Mouse (Mus musculus): ENCODE data around the gene Galnt16. TPM values are rescaled to one million over a fixed set of nuclear protein-coding genes. Genes with fewer than 3 reads are reported as not detected.

Gene Galnt16
- total RNA-seq (2021) = 1 to 10 TPM; 6.7 to 9.3 TPM
- polyA plus RNA-seq (2012; rRNA removed) = 4.0 and 6.3 TPM in 2 replicates
- long read RNA-seq, partial matches to known transcripts = 1 of 5 reads
- long read RNA-seq, other reads (novel, unspliced or antisense) = 2 of 5 reads

- no peak for DNase-seq
Measured at GRCm38 (mm10) chr12:80517977-80518376, at the start of gene Galnt16. Gene Galnt16 (plus strand): TSS chr12:80518277.

GRCm38 (mm10) chr12:80470206-80470605 is 47.9 kb upstream of the Galnt16 start:
- DNase-seq = no peak

- peak; percentile 9 for DNase-seq
Measured at GRCm38 (mm10) chr12:80471926-80472325, 46.2 kb upstream of the Galnt16 start.

GRCm38 (mm10) chr12:80473731-80474130 is 44.3 kb upstream of the Galnt16 start:
- DNase-seq = no peak

- DNase-seq = no peak
Measured at GRCm38 (mm10) chr12:80479986-80480385, 38.1 kb upstream of the Galnt16 start.

- no peak for DNase-seq
Measured at GRCm38 (mm10) chr12:80483397-80483796, 34.7 kb upstream of the Galnt16 start.

- no peak for DNase-seq
Measured at GRCm38 (mm10) chr12:80493311-80493710, 24.8 kb upstream of the Galnt16 start.

GRCm38 (mm10) chr12:80495691-80496090 is 22.4 kb upstream of the Galnt16 start:
- no peak for DNase-seq

GRCm38 (mm10) chr12:80498356-80498755 is 19.7 kb upstream of the Galnt16 start:
- peak; percentile 3 for DNase-seq

- no peak for DNase-seq
Measured at GRCm38 (mm10) chr12:80500506-80500905, 17.6 kb upstream of the Galnt16 start.

GRCm38 (mm10) chr12:80504718-80505117 is 13.4 kb upstream of the Galnt16 start:
- peak; percentile 39 for DNase-seq

GRCm38 (mm10) chr12:80507041-80507745 is 10.9 kb upstream of the Galnt16 start:
- no peak for DNase-seq

GRCm38 (mm10) chr12:80518393-80518756 is 298 bp downstream of the Galnt16 start:
- peak; percentile 34 for DNase-seq

GRCm38 (mm10) chr12:80518757-80519620 is 912 bp downstream of the Galnt16 start:
- peak; percentile 36 for DNase-seq

GRCm38 (mm10) chr12:80519621-80520332 is 1.7 kb downstream of the Galnt16 start:
- DNase-seq = no peak

GRCm38 (mm10) chr12:80522006-80522405 is 3.9 kb downstream of the Galnt16 start:
- no peak for DNase-seq

- no peak for DNase-seq
Measured at GRCm38 (mm10) chr12:80524276-80524921, 6.3 kb downstream of the Galnt16 start.

- no peak for DNase-seq
Measured at GRCm38 (mm10) chr12:80525513-80525912, 7.4 kb downstream of the Galnt16 start.

- peak; percentile 50 for DNase-seq
Measured at GRCm38 (mm10) chr12:80526511-80526910, 8.4 kb downstream of the Galnt16 start.

GRCm38 (mm10) chr12:80527727-80528389 is 9.8 kb downstream of the Galnt16 start:
- no peak for DNase-seq

GRCm38 (mm10) chr12:80530052-80530451 is 12.0 kb downstream of the Galnt16 start:
- DNase-seq = no peak

Data from adrenal gland, adult 2 months (tissue).